In genomic region chr5:74738312-74738711, GRCm38 (mm10) we compare ENCODE assay signal across 10 mouse cellular contexts. TPM values are rescaled to one million over a fixed set of nuclear protein-coding genes. Genes with fewer than 3 reads are reported as not detected.
A peak's percentile ranks its signal among the peaks of the same experiment; 100 is the strongest.
DNase-seq lines count a peak whose midpoint lies in the region; ATAC-seq lines count a peak whose summit lies in the region.
"Had no signal": no experiment of that assay in that cellular context is flagged by ENCODE, and none has a peak within 500 bp of the region (broad histone marks: within the 10 kb centered on the region; RNA-seq: fewer than 3 reads in every experiment).

No protein-coding gene starts in this region.

- no peak overlapping the region; the same call in 1 of the 2 replicates for H3K27ac ChIP-seq in kidney, embryonic 16.5 days (ENCODE audit: low read length)

- no peaks in the 10 kb centered on the region for H3K27me3 ChIP-seq in kidney, embryonic 16.5 days (ENCODE audit: insufficient read depth, low read length)

- no peak overlapping the region for H3K4me2 ChIP-seq in kidney, embryonic 16.5 days (replicated peaks; ENCODE audit: low read depth, low read length)

- no peak overlapping the region for H3K9ac ChIP-seq in kidney, embryonic 16.5 days (replicated peaks; ENCODE audit: low read length)

- peak; percentile 84 for ATAC-seq in kidney, embryonic 16.5 days (ENCODE audit: low FRiP score, low TSS enrichment)
- no peak for ATAC-seq in megakaryocyte, adult 5-6 weeks (ENCODE audit: poor library complexity, severe bottlenecking)

- H3K36me3 ChIP-seq in kidney, embryonic 16.5 days (ENCODE audit: insufficient read depth, low read length), result no peaks in the 10 kb centered on the region

- no peaks in the 10 kb centered on the region for H3K9me3 ChIP-seq in kidney, embryonic 16.5 days (ENCODE audit: low read length)

- WGBS in kidney, embryonic 16.5 days, result 57% methylated on average over 3 of the region's 3 CpGs

- no peak overlapping the region for H3K4me3 ChIP-seq in kidney, embryonic 16.5 days (ENCODE audit: low read length)
- H3K4me3 ChIP-seq: myocyte had no signal

- peaks cover 18% of the 10 kb centered on the region; the same call in 1 of the 2 replicates for H3K4me1 ChIP-seq in kidney, embryonic 16.5 days (ENCODE audit: insufficient read depth, low read length)

- DNase-seq in adrenal gland, postnatal 10 days, result peak; percentile 7
- no peak for DNase-seq in adrenal gland, postnatal 4 days (ENCODE audit: low spot score in 2 of 2)
- peak; percentile 45 for DNase-seq in embryo, embryonic 11 days
- peak; percentile 58 to 73 for DNase-seq in lung, postnatal 4 days
- no peak for DNase-seq in thymus, postnatal 4 days
- DNase-seq in cerebellum, adult 11-12 months, result no peak
- DNase-seq: adrenal gland, postnatal 14 days had no signal

RNA-seq across cellular contexts. Expression of gene Lnx1, which starts 35.6 kb away (rescaled TPM):
- total RNA-seq in adrenal gland, postnatal 10 days (2021), result 1 to 10 TPM; 4.4 to 4.5 TPM
- 1 to 10 TPM; 3.6 to 5.1 TPM for total RNA-seq in adrenal gland, postnatal 4 days (2021)
- polyA plus RNA-seq in kidney, embryonic 16.5 days (2015; fragmentation: Nextera tagmentation; extraction: Ambion mirVana), result 2.5 and 3.2 TPM in 2 replicates
- not detected in 2 replicates for total RNA-seq in megakaryocyte, adult 5-6 weeks (2015)
- total RNA-seq in megakaryocyte, adult 5-6 weeks (2017), result not detected in 2 replicates

Comparison
In these comparisons a context has a peak if more than half of its experiments do, and no peak if none do; other contexts are left out.
1. DNase-seq: peak in adrenal gland, postnatal 10 days (single experiment), embryo, embryonic 11 days (single experiment) and lung, postnatal 4 days (2 of 2); none in adrenal gland, postnatal 4 days (0 of 2), thymus, postnatal 4 days (single experiment) and cerebellum, adult 11-12 months (single experiment).
2. RNA of gene Lnx1, which starts 35.6 kb away (total RNA-seq): 3.6 to 5.1 TPM in adrenal gland, postnatal 4 days and 4.4 to 4.5 TPM in adrenal gland, postnatal 10 days; not detected in megakaryocyte, adult 5-6 weeks; every median in the first group is over 4 times any median in the second.